Mouse (Mus musculus): Measurements from ENCODE around the gene Kcnip3.

Kcnip3 gene

DNA sequence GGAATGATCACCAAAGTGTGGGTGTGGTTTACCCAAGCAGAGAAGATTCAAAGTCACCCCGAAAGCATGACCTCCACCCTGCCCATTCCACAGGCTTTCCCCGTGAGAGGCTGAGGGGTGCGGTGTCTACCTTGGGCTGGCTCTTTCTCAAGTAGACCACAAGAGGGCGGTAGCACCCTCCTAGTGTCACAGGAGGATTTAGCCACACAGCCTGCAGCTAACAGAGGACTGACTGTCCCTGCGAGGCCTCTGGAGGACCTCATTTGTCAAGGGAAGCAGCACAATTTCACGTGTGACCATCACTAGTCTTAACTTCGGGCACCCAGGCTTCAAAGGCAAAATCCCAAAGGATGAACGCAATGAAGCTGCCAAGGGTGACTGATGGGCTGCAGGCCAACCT, 59.6 kb downstream of the Kcnip3 start:
- peak; percentile 81 for DNase-seq

DNA sequence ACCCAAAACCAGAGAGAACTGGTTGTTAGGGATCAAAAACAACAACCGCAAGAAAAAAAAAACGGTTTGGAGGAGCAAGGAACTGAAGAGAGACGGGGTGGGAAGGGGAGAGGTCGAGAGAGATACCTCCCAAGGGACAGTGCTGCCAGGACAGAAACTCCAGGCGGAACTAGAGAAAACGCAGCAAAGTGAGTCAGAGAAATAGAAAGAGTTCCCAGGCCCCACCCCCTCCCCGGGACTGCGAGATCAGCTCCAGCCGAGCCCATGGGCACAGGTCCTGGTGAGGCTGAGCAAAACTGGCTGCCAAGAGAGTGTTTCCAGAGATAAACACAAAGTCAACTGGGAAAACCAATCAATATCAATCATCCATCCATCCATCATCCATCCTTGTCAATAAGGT, 60.5 kb downstream of the Kcnip3 start:
- DNase-seq = no peak

DNA sequence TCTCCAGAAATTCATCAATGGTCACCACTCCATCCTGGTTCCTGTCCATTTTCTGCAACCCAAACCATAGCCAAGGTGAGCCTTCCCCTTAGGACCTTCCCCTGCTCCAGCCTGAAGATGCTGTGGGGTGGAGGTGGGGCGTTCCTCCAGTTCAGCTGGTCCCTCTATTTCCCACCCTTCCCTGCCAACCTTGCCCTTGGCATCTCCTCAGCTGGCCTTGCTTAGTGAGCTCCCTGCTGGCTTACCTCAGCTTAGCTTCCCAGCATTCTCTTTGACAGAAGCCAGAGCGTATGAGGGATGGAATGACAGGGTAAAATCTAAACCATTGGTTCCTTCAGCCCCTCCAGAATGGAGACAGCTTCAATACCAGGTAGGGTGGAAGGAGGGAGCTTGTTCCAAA, 62.6 kb downstream of the Kcnip3 start:
- DNase-seq = no peak

- peak; percentile 85 for DNase-seq
Measured at GRCm38 (mm10) chr2:127453764-127454163, 68.1 kb downstream of the Kcnip3 start.

DNA sequence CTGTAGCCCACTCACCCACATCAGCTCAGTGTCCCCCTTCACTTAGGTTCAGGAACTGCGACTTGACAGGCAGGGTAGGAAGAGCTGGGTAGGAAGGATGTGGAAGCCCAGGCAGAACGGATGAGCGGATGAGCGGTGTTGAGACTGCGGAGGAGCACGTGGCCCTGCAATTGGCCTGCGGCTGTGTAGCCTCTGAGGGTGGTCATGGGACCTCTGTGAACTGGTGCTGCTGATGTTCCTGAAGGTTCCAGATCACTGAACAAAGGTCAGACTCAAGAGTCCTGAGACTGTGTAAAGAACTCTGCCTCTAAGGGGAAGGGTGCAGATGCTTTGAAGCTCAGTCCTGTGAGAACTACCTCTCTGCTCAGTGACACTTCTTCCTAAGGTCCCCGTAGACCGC, 68.8 kb downstream of the Kcnip3 start:
- no peak for DNase-seq

- no peak for DNase-seq
Measured at GRCm38 (mm10) chr2:127451748-127452147, 70.1 kb downstream of the Kcnip3 start.

DNA sequence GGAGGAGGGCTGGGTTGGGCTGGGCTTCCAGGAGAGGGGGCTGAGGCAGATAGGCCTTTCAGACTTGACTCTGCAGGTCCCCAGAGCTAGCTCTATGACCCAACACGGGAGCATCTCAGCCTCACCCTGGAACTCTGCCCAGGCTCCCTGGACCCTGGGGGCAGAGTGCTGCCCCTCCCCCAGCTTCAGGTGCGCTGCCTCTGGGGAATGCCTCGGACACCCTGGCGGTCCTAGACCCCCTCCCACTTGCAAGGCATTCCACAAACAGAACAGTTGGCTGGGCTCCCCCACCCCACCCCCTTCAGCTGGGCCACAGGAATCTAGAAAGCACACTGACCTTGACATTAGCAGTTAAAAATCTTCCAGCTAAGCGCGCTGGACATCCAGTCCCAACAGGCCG, 72.2 kb downstream of the Kcnip3 start:
- no peak for DNase-seq

DNA sequence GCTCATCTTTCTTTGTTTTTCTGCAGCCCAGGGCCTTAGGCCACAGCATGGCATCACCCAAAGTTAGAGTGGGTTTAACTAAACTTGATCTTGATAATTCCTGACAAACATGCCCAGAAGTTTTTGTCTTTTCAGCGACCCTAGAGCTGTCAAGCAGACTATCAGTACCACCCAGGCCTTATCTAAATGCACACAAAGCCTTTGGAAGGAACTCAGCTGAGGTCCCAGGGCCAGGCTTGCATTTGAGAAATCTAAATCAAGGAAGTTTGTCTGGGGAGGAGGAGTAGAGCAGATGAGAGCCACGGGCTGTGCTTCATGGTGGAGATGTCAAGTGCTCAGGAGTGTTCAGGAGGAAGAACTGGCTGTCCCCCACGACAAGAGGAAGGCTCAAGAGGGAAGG, 75.0 kb downstream of the Kcnip3 start:
- DNase-seq = no peak

DNA sequence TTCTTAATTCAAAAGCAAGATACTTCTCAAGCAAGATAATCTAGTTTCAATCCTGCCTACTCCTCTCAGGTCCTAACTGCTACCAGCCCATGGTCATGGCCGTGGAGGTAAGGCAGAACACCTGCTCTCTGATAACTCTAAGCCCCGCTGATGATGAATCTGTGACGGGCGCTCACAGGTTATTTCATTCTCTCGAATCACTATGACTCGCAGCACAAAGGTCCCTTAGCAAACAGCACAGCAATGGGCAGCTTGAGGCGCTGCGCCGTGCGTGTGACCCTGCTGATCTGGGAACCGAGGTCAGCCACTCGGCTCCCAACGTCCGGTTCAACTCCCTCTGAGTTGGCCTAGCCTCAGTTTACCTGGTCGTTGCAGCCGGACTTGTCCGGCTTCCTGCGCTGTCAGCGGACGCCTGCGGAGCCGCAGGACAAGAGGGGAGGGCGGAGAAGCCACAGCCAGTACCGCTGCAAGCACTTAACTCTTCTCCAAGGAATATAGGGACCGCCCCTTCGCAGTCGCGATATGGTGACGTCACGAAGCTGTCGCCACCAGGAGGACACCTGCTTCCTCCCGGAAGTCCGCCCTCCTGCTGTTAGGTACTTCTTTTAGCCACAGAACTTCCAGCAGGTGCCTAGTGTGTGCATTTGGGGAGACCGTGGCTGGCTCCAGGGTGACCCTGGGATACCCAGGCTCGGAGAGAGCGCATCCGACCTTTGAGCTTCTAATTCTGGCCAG, 77.7 kb downstream of the Kcnip3 start, which contains the start of gene Fahd2a:
Fahd2a (minus strand) TSS at position 511 of the 735 bp plus-strand sequence.
- peak; percentile 93 for DNase-seq

- no peak for DNase-seq
Measured at GRCm38 (mm10) chr2:127437697-127438096, 84.2 kb downstream of the Kcnip3 start.

- DNase-seq = no peak
Measured at GRCm38 (mm10) chr2:127435554-127435953, 86.3 kb downstream of the Kcnip3 start.

- peak; percentile 35 for DNase-seq
Measured at GRCm38 (mm10) chr2:127435135-127435534, 86.8 kb downstream of the Kcnip3 start.

DNA sequence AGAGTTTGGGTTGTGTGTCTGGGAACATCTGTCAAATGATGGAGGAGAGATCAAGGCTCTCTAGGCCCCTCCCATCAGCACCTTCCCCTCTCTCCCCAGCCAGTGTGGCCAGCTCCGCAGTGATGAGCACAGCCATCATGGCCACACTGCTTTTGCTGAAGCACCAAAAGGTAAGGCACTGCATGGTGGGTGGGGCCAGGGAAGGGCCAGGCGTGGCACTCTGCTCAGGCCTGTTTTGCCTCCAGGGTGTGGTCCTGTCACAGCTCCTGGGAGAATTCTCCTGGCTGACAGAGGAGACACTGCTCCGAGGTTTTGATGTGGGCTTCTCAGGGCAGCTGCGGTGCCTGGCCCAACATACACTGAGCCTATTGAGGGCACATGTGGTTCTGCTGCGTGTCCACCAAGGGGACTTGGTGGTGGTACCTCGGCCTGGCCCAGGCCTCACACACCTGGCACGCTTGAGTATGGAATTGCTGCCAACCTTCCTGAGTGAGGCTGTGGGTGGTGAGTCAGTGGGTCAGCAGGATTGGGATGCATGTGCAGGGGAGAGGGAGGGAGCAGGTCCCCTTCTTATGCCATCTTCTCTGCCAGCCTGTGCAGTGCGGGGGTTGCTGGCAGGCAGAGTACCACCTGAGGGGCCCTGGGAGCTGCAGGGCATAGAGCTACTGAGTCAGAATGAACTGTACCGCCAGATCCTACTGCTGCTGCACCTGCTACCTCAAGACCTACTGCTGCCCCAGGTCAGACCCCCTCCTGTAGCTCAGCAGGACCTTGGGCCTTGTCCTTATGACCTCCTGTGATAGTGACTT, 88.2 kb downstream of the Kcnip3 start:
- DNase-seq = no peak

- DNase-seq = peak; percentile 62
Measured at GRCm38 (mm10) chr2:127430238-127430637, 91.7 kb downstream of the Kcnip3 start.

- no peak for DNase-seq
Measured at GRCm38 (mm10) chr2:127424977-127425376, 96.9 kb downstream of the Kcnip3 start, which contains the start of gene Gpat2. Gpat2 (plus strand) TSS chr2:127425199.

- no peak for DNase-seq
Measured at GRCm38 (mm10) chr2:127418266-127418970, 103.5 kb downstream of the Kcnip3 start.

- no peak for DNase-seq
Measured at GRCm38 (mm10) chr2:127416706-127417105, 105.2 kb downstream of the Kcnip3 start.

DNA sequence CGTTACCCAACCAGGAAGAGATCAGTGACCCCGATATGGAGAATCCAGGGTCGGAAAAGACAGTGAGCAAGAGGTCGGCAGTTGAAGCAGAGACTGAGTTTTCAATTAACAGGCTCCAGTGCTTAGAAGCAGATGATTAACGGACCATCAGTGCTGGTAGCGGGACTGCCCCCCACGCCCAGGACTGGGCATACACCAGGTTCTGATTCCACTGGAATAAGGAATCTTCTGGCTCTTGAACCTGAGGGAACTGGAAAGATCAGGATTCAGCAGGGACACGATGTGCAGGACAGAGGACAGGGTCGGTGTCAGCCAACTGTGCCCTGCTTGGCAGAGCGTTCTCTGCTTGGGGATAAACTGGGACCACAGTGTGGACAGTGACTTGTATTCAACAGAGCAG, 106.1 kb downstream of the Kcnip3 start:
- DNase-seq = no peak

GRCm38 (mm10) chr2:127411126-127411525, 110.8 kb downstream of the Kcnip3 start:
- no peak for DNase-seq

Measured in retina, postnatal 1 day (tissue).